Mouse (Mus musculus): ENCODE results near the gene Psg18. TPM values are rescaled to one million over a fixed set of nuclear protein-coding genes. Genes with fewer than 3 reads are reported as not detected.

The Psg18 gene
- polyA plus RNA-seq (2012; rRNA removed; ENCODE audit: low replicate concordance): not detected in 2 replicates

DNA sequence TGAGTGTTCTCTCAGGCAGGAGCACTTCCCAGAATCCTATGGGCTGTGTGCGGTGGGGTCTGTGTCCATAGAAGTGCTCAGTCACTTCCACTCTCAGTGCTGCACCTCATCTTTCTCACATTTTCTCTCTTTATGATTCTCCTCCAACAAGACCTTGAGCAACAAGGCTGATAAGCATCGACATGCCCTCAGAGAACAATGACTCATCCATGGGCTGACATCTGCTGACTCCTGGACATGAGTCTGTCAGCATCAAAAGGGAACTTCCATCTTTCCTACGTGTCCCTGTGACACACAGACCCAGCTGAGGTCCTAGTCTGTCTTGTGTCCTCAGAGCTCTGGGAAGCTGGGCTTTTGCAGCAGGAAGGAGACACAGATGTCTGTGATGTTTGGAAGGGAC, at the start of gene Psg18:
Psg18 (minus strand) TSS at position 101 of the 400 bp plus-strand sequence.

Other genes with a start within 250 kb of the Psg18 start
- gene Igfl3, start 178.5 kb downstream of the Psg18 start, polyA plus RNA-seq (2012; rRNA removed; ENCODE audit: low replicate concordance): not detected in 2 replicates
- not detected in 2 replicates for gene Mill1, start 109.7 kb downstream of the Psg18 start, polyA plus RNA-seq (2012; rRNA removed; ENCODE audit: low replicate concordance)
- not detected in 2 replicates for gene Psg28, start 77.0 kb upstream of the Psg18 start, polyA plus RNA-seq (2012; rRNA removed; ENCODE audit: low replicate concordance)
- not detected in 2 replicates for gene Psg26, start 129.2 kb upstream of the Psg18 start, polyA plus RNA-seq (2012; rRNA removed; ENCODE audit: low replicate concordance)
- not detected in 2 replicates for gene Psg25, start 177.3 kb upstream of the Psg18 start, polyA plus RNA-seq (2012; rRNA removed; ENCODE audit: low replicate concordance)
- not detected in 2 replicates for gene Psg27, start 212.3 kb upstream of the Psg18 start, polyA plus RNA-seq (2012; rRNA removed; ENCODE audit: low replicate concordance)